Mouse (Mus musculus) central nervous system, embryonic 11.5 days (tissue): ENCODE measurements around the gene Ndufaf4. TPM values are rescaled to one million over a fixed set of nuclear protein-coding genes. Genes with fewer than 3 reads are reported as not detected.

ENCODE experiments used
- polyA plus RNA-seq: library from polyadenylated mRNA; depleted of rRNA; stranded (reverse); fragments of >200 nt; gene quantifications from 2 replicates; pipeline ENCODE4 v1.2.3, GENCODE M21; 2012; rRNA removed

Gene Ndufaf4
- polyA plus RNA-seq: 18.5 and 19.2 TPM in 2 replicates

GRCm38 (mm10) chr4:24897851-24898515 lies at the start of gene Ndufaf4:
Gene Ndufaf4, plus strand, starts transcription at chr4:24898083.

DNA sequence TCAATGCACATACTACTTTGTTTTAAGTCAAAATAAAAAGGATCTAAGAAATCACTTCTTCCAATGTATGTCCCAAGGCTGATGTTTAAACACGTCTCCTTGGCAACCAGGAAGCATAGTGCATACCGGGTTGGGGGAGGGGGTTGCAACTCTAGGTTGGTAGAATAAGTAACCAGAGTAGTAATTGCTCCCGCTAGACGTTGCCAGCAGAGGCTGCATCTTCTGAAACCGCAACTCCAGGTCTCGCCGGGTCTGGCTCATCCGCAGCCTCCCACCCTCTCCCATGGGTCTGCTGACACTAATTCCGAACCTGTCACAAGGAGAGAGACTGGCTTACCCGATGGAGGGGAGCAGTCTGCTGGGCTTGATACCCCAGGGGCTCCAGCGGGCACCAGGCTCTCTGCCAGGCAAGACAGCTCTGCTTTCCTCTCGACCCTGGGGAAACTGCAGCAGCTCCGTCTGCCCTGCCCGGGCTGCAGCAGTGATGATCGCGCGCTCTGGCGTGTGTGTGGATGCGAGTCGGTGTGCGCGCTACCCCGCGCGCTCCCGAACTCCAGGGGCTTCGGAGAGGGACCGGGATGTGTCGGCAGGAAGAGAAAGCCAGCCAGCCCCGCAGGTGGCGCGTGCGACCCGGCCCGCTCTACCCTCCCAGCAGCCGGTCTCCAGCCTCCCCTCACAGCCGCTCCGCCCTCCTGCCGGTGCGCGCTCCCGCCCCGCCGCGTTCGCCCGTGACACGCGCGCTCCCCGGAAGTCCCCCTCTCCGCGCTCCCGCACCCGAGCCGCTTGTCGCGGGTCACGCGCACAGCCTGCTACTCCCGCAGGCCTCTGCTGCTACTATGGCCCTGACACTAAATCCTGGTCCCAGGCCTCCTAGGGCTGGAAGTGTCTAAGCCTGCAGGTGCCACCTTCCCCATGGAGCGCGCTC lies 47.2 kb upstream of the Ndufaf4 start, which contains the start of gene Klhl32:
Klhl32 (minus strand) TSS at position 724 of the 925 bp plus-strand sequence.

Other genes with a start within 250 kb of the Ndufaf4 start
- gene Klhl32, start 47.0 kb upstream of the Ndufaf4 start, polyA plus RNA-seq: 2.4 and 3.1 TPM in 2 replicates
- gene Gpr63, start 68.3 kb downstream of the Ndufaf4 start, polyA plus RNA-seq: 5.3 and 6.5 TPM in 2 replicates